Mouse (Mus musculus) intestine, embryonic 16.5 days (tissue): ENCODE data around the gene Bdkrb1. TPM values are rescaled to one million over a fixed set of nuclear protein-coding genes. Genes with fewer than 3 reads are reported as not detected.
A peak's percentile ranks its signal among the peaks of the same experiment; 100 is the strongest.

ENCODE experiments used
- ATAC-seq: fragments of 200-750 bp; cut with Nextera tagmentation; 2 replicates; pipeline ENCODE4 v1.8.0; 2017; ENCODE audit warnings: moderate TSS enrichment, moderate library complexity
- H3K27ac ChIP-seq: fragments of 300-500 bp; sonication (generic); 2 replicates; pipeline ENCODE4 v1.5.1; 2014; ENCODE audit warnings: mild to moderate bottlenecking, low read length
- H3K27me3 ChIP-seq: fragments of 300-500 bp; sonication (generic); replicated peaks from 2 replicates; pipeline ENCODE4 v1.6.1; 2014; ENCODE audit warnings: low read length, control low read depth, mixed read lengths; ENCODE audit not compliant: control insufficient read depth, insufficient read depth
- H3K36me3 ChIP-seq: fragments of 300-500 bp; sonication (generic); 2 replicates; pipeline ENCODE4 v1.6.1; 2014; ENCODE audit warnings: low read length, control low read depth; ENCODE audit not compliant: control insufficient read depth, insufficient read depth
- H3K4me1 ChIP-seq: fragments of 300-500 bp; sonication (generic); 2 replicates; pipeline ENCODE4 v1.6.1; 2014; ENCODE audit warnings: low read length, control low read depth, mixed read lengths; ENCODE audit not compliant: control insufficient read depth, insufficient read depth
- H3K4me2 ChIP-seq: fragments of 300-500 bp; sonication (generic); 2 replicates; pipeline ENCODE4 v1.6.1; 2014; ENCODE audit warnings: low read depth, low read length, control low read depth
- H3K4me3 ChIP-seq: fragments of 300-500 bp; sonication (generic); 2 replicates; pipeline ENCODE4 v1.5.1; 2014; ENCODE audit warnings: mild to moderate bottlenecking, low read length
- H3K9ac ChIP-seq: fragments of 300-500 bp; sonication (generic); 2 replicates; pipeline ENCODE4 v1.6.1; 2014; ENCODE audit warnings: low read depth, low read length
- H3K9me3 ChIP-seq: fragments of 300-500 bp; sonication (generic); 2 replicates; pipeline ENCODE4 v1.6.1; 2016; ENCODE audit warnings: low read length, control low read depth; ENCODE audit not compliant: control insufficient read depth
- WGBS: fragments of 180-500 bp; shearing (Covaris S2); extraction: QIAGEN DNeasy Blood & Tissue Kit; methylation state at CpG from one replicate; pipeline ENCODE4 v1.1.7; 2014; 5-methylcytosine and 5-hydroxymethylcytosine counted together
- polyA plus RNA-seq: library from polyadenylated mRNA; unstranded; fragments of >200 nt; fragmentation: Nextera tagmentation; extraction: Ambion mirVana; gene quantifications from 2 replicates; pipeline ENCODE4 v1.2.1, GENCODE M21; 2015

Gene Bdkrb1
- polyA plus RNA-seq, 1 experiment from 2014 or later, result 0.22 TPM

DNA sequence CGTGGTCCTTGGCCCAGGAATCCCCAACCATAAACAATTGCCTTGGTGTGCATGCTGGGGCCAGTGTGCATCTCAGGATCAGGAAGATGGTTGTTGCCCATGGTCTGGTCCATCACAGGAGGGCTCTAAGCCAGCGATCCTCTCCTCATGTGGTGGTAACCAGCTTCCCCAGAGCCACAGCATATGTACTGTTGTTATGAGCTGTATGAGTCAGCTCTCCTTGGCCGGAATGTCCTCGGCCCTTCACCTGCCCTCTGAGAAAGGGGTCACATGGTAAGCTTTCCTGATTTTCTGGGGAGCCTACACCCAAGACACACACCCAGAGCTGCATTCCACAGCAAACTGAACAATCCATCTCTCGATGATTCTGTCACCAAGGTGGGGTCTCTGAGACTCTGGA, 37.7 kb upstream of the Bdkrb1 start:
- Histone ChIP-seq H3K9ac (no peak overlapping the region), H3K4me3 (no peak overlapping the region), H3K4me2 (no peak overlapping the region), H3K27me3 (peaks cover 16% of the 10 kb centered on the region; the same call in 1 of the 2 replicates), H3K9me3 (0 out of 2 replicates have a peak, but pooled peaks cover 3% of the 10 kb centered on the region), H3K36me3 (no peaks in the 10 kb centered on the region), H3K4me1 (peaks cover 28% of the 10 kb centered on the region), H3K27ac (no peak overlapping the region)
- 66% methylated on average over 5 of the region's 5 CpGs for WGBS
- no peak for ATAC-seq

DNA sequence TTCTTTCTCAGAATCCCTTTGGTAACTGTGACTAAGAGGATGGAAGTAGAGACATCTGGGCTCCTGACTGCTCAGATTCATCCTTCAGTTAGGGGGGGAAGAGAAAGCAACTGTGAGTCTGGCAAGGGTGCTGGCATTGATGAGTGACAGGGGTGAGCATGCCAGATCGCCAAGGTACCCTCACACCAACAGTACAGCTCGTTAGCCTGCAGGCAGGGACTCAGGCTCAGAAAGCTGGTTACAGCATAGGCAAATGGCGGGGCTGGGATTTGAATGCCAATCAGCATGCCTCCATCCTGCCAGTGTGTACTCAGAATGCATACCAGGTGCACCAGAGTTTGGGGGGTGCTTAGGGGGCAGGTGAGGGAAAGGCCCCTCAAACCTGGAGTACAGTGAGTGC, 31.0 kb upstream of the Bdkrb1 start:
- no peak overlapping the region for H3K4me3 ChIP-seq
- H3K4me2 ChIP-seq, result no peak overlapping the region
- H3K27me3 ChIP-seq, result no peaks in the 10 kb centered on the region
- no peak overlapping the region for H3K27ac ChIP-seq
- H3K36me3 ChIP-seq, result no peaks in the 10 kb centered on the region
- no peak overlapping the region for H3K9ac ChIP-seq
- H3K4me1 ChIP-seq, result no peaks in the 10 kb centered on the region
- ATAC-seq, result no peak
- H3K9me3 ChIP-seq, result 0 out of 2 replicates have a peak, but pooled peaks cover 2% of the 10 kb centered on the region
- WGBS, result 77% methylated on average over 3 of the region's 3 CpGs

DNA sequence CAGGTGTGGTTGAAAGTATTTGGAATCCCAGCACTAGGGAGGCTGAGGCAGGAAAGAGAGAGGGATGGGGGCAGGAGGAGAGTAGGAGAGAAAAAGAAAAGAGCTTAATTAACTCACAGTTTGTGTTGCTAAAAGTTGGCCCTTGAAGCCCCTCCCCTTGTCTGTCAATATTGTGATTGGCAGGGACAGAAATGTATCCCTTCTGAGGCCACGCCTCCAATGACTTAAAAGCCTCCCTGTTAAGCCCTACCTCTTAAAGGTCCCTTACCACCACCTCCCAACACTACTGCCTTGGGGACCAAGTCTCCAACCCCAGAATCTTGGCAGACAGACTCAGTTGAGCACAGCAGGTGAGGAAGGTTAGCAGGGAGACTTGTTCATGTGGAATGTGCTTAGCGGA, 30.3 kb upstream of the Bdkrb1 start:
- Histone ChIP-seq H3K9me3 (no peaks in the 10 kb centered on the region), H3K4me2 (no peak overlapping the region), H3K27ac (no peak overlapping the region), H3K9ac (no peak overlapping the region), H3K4me3 (no peak overlapping the region), H3K27me3 (no peaks in the 10 kb centered on the region), H3K4me1 (no peaks in the 10 kb centered on the region), H3K36me3 (no peaks in the 10 kb centered on the region)
- 81% methylated on average over 2 of the region's 2 CpGs for WGBS
- ATAC-seq, result no peak

DNA sequence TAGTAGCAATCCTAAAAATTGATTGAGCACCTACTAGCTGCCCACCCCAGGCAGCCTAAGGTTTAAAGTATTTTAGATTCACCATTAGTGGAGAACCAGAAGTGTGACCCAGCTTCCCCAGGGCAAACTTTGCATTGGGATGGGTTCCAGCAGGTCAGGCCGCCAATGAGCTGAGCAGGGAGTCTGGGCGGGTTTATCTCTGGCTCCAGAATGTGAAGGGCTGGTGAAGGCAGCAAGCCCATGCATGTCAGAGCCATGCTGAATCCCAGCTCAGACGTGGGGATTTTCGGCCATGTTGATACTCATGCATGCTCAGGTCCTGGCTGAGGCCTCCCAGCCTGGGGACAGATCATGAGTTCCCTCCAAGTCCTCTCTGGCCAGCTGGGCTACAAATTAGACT, 28.5 kb upstream of the Bdkrb1 start:
- WGBS, result 90% methylated on average over 4 of the region's 4 CpGs
- Histone ChIP-seq H3K36me3 (no peaks in the 10 kb centered on the region), H3K4me2 (no peak overlapping the region), H3K4me1 (no peaks in the 10 kb centered on the region), H3K27ac (no peak overlapping the region), H3K4me3 (no peak overlapping the region), H3K9ac (no peak overlapping the region), H3K27me3 (no peaks in the 10 kb centered on the region), H3K9me3 (no peaks in the 10 kb centered on the region)
- no peak for ATAC-seq

GRCm38 (mm10) chr12:105580490-105580889, 22.4 kb upstream of the Bdkrb1 start:
- Histone ChIP-seq H3K27me3 (no peaks in the 10 kb centered on the region), H3K9me3 (no peaks in the 10 kb centered on the region), H3K4me2 (no peak overlapping the region), H3K9ac (no peak overlapping the region), H3K4me1 (peaks cover 10% of the 10 kb centered on the region; the same call in 1 of the 2 replicates), H3K36me3 (no peaks in the 10 kb centered on the region), H3K27ac (no peak overlapping the region), H3K4me3 (no peak overlapping the region)
- WGBS, result 77% methylated on average over 17 of the region's 17 CpGs
- no peak for ATAC-seq

- Histone ChIP-seq H3K27ac (no peak overlapping the region), H3K36me3 (no peaks in the 10 kb centered on the region), H3K4me2 (no peak overlapping the region), H3K4me3 (no peak overlapping the region), H3K9me3 (no peaks in the 10 kb centered on the region), H3K27me3 (no peaks in the 10 kb centered on the region), H3K4me1 (peaks cover 10% of the 10 kb centered on the region; the same call in 1 of the 2 replicates), H3K9ac (0 out of 2 replicates have a peak overlapping the region, but pooled peaks have one; percentile 1)
- WGBS, result 66% methylated on average over 9 of the region's 9 CpGs
- ATAC-seq, result no peak
These were observed 20.4 kb upstream of the Bdkrb1 start for GRCm38 (mm10) chr12:105582486-105582885.

DNA sequence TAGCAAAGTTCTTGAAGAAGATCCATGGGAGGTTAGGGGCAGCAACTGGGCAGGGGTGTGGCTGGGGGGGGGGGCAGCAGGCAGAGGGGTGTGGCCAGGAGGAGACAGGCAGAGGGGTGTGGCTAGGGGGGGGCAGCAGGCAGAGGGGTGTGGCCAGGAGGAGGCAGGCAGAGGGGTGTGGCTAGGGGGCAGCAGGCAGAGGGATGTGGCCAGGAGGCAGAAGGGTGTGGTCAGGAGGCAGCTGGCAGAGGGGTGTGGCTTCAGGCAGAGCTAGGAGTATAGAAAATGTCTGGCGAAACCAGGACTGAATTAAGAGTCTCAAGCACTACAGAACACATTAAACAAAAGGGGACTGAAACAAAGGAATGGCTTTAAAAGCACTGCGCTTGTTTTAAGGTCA, 19.4 kb upstream of the Bdkrb1 start:
- peak; percentile 80 for ATAC-seq
- Histone ChIP-seq H3K9me3 (no peaks in the 10 kb centered on the region), H3K27ac (no peak overlapping the region), H3K4me3 (no peak overlapping the region), H3K4me1 (peaks cover 10% of the 10 kb centered on the region; the same call in 1 of the 2 replicates), H3K27me3 (no peaks in the 10 kb centered on the region), H3K4me2 (no peak overlapping the region), H3K9ac (no peak overlapping the region), H3K36me3 (no peaks in the 10 kb centered on the region)
- 16% methylated on average over 2 of the region's 2 CpGs for WGBS

DNA sequence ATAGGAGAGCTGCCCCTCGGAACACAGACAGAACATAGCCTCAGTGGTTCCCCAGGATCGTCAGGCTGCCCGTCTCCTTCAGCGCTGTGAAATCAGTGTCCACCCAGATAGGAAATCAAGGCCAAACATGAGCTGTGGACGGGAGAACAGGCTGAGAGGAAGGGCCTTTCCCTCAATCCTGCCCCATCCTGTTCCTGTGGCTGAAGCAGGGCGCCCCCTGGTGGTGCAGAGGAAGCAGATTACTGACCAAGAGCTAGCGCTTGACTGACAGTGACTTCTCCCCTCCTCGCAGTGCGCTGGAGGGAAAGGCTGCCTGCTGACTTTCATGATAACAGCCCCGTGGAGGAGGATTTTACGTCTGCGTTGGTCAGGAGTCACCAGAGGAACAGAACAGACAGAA, 18.0 kb upstream of the Bdkrb1 start:
- Histone ChIP-seq H3K4me2 (no peak overlapping the region), H3K36me3 (no peaks in the 10 kb centered on the region), H3K27ac (no peak overlapping the region), H3K4me1 (peaks cover 10% of the 10 kb centered on the region; the same call in 1 of the 2 replicates), H3K4me3 (no peak overlapping the region), H3K9ac (no peak overlapping the region), H3K9me3 (no peaks in the 10 kb centered on the region), H3K27me3 (no peaks in the 10 kb centered on the region)
- peak; percentile 31; the same call in 1 of the 2 replicates for ATAC-seq
- 13% methylated on average over 12 of the region's 12 CpGs for WGBS

DNA sequence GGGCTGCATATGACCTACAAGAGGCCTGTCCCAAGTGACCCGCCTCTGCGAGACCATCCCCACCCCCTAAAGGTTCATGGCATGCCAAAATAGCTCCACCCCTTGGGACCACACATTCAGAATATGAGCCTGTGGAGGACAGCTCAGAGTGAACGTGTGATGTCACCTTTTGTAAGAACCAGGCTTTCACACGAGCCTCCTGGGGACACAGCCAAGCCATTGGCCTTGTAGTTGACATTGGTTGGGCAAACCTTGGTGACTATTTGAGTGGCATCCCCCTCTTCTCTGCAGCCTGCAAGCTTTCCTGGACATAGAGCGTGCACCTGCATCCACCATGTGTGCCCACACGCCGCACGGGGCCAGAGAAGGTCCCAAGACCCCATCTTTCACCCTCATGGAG, 15.4 kb upstream of the Bdkrb1 start:
- Histone ChIP-seq H3K27ac (no peak overlapping the region), H3K4me3 (no peak overlapping the region), H3K9ac (no peak overlapping the region), H3K4me1 (peaks cover 10% of the 10 kb centered on the region; the same call in 1 of the 2 replicates), H3K4me2 (no peak overlapping the region), H3K9me3 (no peaks in the 10 kb centered on the region), H3K36me3 (no peaks in the 10 kb centered on the region), H3K27me3 (no peaks in the 10 kb centered on the region)
- ATAC-seq, result no peak
- WGBS, result 84% methylated on average over 8 of the region's 8 CpGs

DNA sequence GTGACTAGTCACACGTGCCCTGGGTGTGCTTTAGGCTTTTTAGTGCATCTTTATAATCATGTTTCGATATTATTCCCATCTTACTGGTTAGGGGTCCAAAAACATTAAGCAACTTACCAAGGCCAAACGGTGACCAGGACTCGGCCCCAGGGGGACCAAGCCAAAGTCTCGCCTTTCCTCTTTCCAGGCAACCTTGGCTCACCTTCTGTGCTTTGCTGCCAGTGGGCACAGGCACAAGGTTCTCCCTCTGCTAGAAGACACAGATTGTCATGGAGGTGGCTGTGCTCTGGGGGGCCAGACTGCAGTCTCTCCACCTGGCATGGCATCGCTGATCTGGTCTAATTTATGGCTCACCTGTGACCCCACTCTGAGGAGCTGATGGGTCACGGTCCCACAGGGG, 12.1 kb upstream of the Bdkrb1 start:
- no peaks in the 10 kb centered on the region for H3K9me3 ChIP-seq
- no peak overlapping the region for H3K4me2 ChIP-seq
- ATAC-seq, result no peak
- no peak overlapping the region for H3K9ac ChIP-seq
- no peaks in the 10 kb centered on the region for H3K36me3 ChIP-seq
- no peaks in the 10 kb centered on the region for H3K4me1 ChIP-seq
- H3K27ac ChIP-seq, result no peak overlapping the region
- H3K4me3 ChIP-seq, result no peak overlapping the region
- WGBS, result 76% methylated on average over 7 of the region's 7 CpGs
- H3K27me3 ChIP-seq, result no peaks in the 10 kb centered on the region
